Mouse (Mus musculus): Measurements from ENCODE around the gene Olfr615. TPM values are rescaled to one million over a fixed set of nuclear protein-coding genes. Genes with fewer than 3 reads are reported as not detected.

The Olfr615 gene
- polyA plus RNA-seq (2017; shearing (Covaris generic)), result not detected

GRCm38 (mm10) chr7:103555779-103556178, at the start of gene Olfr615:
Gene Olfr615, plus strand, starts transcription at chr7:103556079.

DNA sequence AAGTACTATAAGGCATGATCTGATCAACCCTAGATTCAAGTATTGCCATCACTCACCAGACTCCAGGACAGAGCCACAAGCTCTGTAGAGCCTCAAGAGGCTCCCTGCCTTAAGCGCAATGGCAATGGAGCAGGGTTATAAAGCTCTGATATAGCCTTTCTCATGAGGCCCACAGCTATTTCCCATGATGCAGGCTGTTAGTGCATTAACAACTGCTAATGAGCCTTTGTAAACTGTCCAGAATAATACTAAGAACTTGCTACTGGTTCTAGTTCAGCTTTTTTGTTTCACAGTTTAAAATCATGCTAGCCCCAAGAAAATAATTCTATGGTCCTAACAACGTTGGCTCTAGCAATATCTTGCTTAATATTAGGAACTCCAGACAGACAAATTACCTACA, 43.9 kb upstream of the Olfr615 start, which contains the start of gene Olfr610:
Gene Olfr610, minus strand, starts transcription at position 101 of the 400 bp plus-strand sequence.

DNA sequence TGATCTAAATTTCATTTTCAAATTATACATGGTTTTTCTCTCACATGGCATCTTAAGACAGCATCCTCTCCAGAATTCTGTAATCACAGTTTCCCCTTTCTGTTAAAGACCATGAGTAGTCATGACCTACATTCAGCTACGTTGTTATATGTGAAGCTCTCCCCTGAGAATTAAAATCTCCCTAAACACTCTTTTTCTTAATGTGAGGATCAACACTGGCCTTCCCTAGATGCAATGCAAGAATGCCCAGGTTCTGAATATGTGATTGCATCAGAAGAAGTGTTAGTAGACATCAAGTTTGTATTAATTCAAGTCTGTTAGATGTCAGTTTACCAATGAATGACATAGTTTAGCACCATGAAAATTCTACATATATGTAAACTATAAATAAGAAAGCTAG, 35.1 kb upstream of the Olfr615 start, which contains the start of gene Olfr611:
Gene Olfr611, minus strand, starts transcription at position 101 of the 400 bp plus-strand sequence.

GRCm38 (mm10) chr7:103542617-103543016, 13.3 kb upstream of the Olfr615 start, which contains the start of gene Olfr612:
Gene Olfr612, minus strand, starts transcription at chr7:103542717.

DNA sequence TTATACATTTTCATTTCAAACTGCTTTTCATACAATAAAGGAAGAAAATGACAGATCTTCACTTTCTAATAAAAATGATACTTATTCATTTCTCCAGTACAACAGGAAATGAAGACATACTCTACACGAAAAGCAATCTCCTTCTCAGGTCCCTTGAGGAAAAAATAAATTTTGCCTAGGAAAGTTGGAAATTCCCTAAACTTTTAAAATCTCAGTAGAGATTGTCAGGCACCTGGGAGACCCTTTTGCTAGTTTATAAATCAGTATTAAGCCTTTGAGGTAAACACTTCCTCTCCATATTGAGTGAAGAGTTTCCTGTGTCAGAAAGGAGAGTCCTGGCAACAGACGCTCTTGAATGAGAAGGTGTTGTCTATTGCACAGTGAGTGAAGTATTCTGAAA, 8.1 kb upstream of the Olfr615 start, which contains the start of gene Olfr613:
Gene Olfr613, plus strand, starts transcription at position 301 of the 400 bp plus-strand sequence.

DNA sequence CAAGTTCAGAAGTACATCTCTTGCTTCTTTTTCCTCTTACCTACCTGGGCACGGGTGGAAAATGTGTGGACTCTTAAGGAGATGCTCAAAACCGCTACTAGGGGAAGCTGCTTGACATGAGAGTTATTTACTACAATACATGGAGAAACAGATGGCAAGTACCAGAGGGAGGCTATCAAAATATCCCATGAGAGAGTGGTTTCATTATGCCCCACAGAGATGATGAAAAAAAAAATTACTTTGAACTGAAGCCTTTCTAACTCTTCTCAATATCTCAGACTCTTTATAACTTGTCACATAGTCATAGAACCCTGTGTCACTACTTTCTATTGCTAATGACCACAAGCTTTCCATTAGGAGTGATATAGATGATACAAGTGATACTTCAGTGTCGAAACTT, 13.2 kb downstream of the Olfr615 start, which contains the start of gene Olfr616:
Gene Olfr616, minus strand, starts transcription at position 101 of the 400 bp plus-strand sequence.

DNA sequence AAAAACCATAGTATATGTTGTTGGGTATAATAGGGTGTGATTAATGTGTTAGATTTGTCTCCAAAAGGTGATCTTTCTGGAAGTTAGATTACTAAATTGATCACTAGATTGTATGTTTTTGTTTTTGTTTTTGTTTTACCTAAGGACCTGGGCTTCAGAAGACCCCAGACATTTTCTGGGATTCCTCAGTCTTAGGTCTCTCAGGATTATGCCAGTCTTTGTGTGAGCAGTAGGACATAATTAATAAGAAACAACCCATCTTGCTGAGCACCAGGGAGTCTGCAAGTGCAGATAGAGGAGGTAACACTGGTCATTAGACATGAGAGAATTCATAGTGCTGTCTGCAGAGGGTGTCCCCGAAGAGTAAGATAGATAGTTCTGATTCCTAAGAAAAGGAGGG, 16.9 kb downstream of the Olfr615 start, which contains the start of gene Olfr617:
Gene Olfr617, plus strand, starts transcription at position 301 of the 400 bp plus-strand sequence.

DNA sequence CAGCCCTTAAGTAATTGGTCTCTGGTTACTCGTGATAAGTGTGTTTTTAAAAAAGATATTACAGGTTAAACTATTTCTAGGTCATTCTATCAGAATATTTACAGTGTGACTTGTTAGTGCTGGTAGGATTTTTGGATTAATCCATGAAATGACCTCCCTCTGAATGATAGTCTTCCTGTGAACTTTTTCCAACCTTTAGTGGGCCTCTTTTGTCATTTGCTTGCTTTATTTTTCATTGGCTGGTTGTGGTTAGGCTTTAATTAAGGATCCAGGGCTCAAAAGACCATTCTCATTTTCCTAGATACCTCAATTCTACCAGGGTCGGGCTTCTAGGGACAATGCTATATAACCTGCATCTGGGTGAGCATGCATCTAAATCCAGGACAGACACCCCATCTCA, 33.9 kb downstream of the Olfr615 start, which contains the start of gene Olfr618:
Gene Olfr618, plus strand, starts transcription at position 301 of the 400 bp plus-strand sequence.

DNA sequence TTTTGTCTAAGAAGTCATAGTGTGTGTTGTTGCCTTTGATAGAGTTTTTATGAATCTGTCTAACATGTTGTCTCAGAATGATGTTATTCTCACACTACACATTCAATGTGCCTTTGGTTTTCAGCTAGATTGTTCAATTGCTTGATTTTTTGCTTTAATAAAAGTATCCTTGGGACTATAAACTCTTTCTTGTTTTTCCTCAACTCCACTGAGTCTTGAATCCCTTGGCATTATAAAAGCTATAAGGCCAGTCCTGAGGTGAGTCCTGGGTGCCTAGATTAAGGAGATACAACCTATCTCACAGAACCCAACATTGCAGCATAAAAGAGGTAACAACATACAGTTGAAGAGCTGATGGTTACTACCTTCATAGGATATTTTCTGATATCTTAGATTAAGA, 44.4 kb downstream of the Olfr615 start, which contains the start of gene Olfr619:
Gene Olfr619, plus strand, starts transcription at position 301 of the 400 bp plus-strand sequence.

DNA sequence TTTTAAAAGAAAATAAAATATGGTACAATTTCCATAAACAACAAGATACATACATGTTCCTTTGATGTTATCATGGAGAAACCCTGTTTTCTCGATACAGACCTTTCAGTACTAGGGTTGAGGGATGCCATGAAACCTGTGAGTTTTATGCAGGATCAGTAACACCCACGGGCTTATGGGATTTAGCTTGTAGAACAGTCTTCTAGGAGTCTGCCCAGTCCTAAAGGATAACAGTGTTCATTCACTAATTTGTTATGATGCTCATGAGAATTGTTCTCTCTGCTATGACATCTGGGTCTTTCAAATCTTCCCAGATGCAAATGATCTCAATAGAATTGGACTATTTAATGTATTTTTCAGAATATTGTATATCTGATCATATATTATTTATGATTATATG, 56.6 kb downstream of the Olfr615 start, which contains the start of gene Olfr620:
Gene Olfr620, minus strand, starts transcription at position 101 of the 400 bp plus-strand sequence.

Other genes starting within 250 kb of the Olfr615 start
- 0.11 TPM for gene Olfr597, start 239.8 kb upstream of the Olfr615 start, polyA plus RNA-seq (2017; shearing (Covaris generic))
- not detected for gene Olfr598, start 232.5 kb upstream of the Olfr615 start, polyA plus RNA-seq (2017; shearing (Covaris generic))
- gene Olfr599, start 220.2 kb upstream of the Olfr615 start, polyA plus RNA-seq (2017; shearing (Covaris generic)), result not detected
- 0.19 TPM for gene Olfr600, start 206.4 kb upstream of the Olfr615 start, polyA plus RNA-seq (2017; shearing (Covaris generic))
- gene Olfr601, start 193.4 kb upstream of the Olfr615 start, polyA plus RNA-seq (2017; shearing (Covaris generic)), result 0.16 TPM
- not detected for gene Olfr603, start 169.9 kb upstream of the Olfr615 start, polyA plus RNA-seq (2017; shearing (Covaris generic))
- gene Usp17lc, start 141.0 kb upstream of the Olfr615 start, polyA plus RNA-seq (2017; shearing (Covaris generic)), result not detected
- not detected for gene Olfr605, start 110.6 kb upstream of the Olfr615 start, polyA plus RNA-seq (2017; shearing (Covaris generic))
- not detected for gene Olfr606, start 107.0 kb upstream of the Olfr615 start, polyA plus RNA-seq (2017; shearing (Covaris generic))
- 0.07 TPM for gene Olfr607, start 91.9 kb upstream of the Olfr615 start, polyA plus RNA-seq (2017; shearing (Covaris generic))
- not detected for gene Olfr608, start 86.2 kb upstream of the Olfr615 start, polyA plus RNA-seq (2017; shearing (Covaris generic))
- gene Olfr609, start 58.0 kb upstream of the Olfr615 start, polyA plus RNA-seq (2017; shearing (Covaris generic)), result not detected
- gene Olfr610, start 44.0 kb upstream of the Olfr615 start, polyA plus RNA-seq (2017; shearing (Covaris generic)), result not detected
- gene Olfr611, start 35.2 kb upstream of the Olfr615 start, polyA plus RNA-seq (2017; shearing (Covaris generic)), result not detected
- not detected for gene Olfr612, start 13.4 kb upstream of the Olfr615 start, polyA plus RNA-seq (2017; shearing (Covaris generic))
- not detected for gene Olfr613, start 8.0 kb upstream of the Olfr615 start, polyA plus RNA-seq (2017; shearing (Covaris generic))
- not detected for gene Olfr616, start 13.1 kb downstream of the Olfr615 start, polyA plus RNA-seq (2017; shearing (Covaris generic))
- gene Olfr617, start 17.0 kb downstream of the Olfr615 start, polyA plus RNA-seq (2017; shearing (Covaris generic)), result not detected
- gene Olfr618, start 34.0 kb downstream of the Olfr615 start, polyA plus RNA-seq (2017; shearing (Covaris generic)), result not detected
- not detected for gene Olfr619, start 44.5 kb downstream of the Olfr615 start, polyA plus RNA-seq (2017; shearing (Covaris generic))
- gene Olfr620, start 56.5 kb downstream of the Olfr615 start, polyA plus RNA-seq (2017; shearing (Covaris generic)), result 0.11 TPM
- gene Olfr622, start 86.6 kb downstream of the Olfr615 start, polyA plus RNA-seq (2017; shearing (Covaris generic)), result not detected
- gene Olfr623, start 107.6 kb downstream of the Olfr615 start, polyA plus RNA-seq (2017; shearing (Covaris generic)), result not detected
- gene Olfr624, start 115.1 kb downstream of the Olfr615 start, polyA plus RNA-seq (2017; shearing (Covaris generic)), result 0.02 TPM
- not detected for gene Olfr625-ps1, start 126.6 kb downstream of the Olfr615 start, polyA plus RNA-seq (2017; shearing (Covaris generic))
- gene Olfr243, start 158.6 kb downstream of the Olfr615 start, polyA plus RNA-seq (2017; shearing (Covaris generic)), result not detected
- not detected for gene Olfr628, start 174.3 kb downstream of the Olfr615 start, polyA plus RNA-seq (2017; shearing (Covaris generic))
- gene Olfr629, start 188.9 kb downstream of the Olfr615 start, polyA plus RNA-seq (2017; shearing (Covaris generic)), result not detected
- gene Olfr630, start 201.3 kb downstream of the Olfr615 start, polyA plus RNA-seq (2017; shearing (Covaris generic)), result not detected
- 0.08 TPM for gene Olfr69, start 215.5 kb downstream of the Olfr615 start, polyA plus RNA-seq (2017; shearing (Covaris generic))
- gene Olfr68, start 223.6 kb downstream of the Olfr615 start, polyA plus RNA-seq (2017; shearing (Covaris generic)), result not detected
- 0.05 TPM for gene Olfr67, start 235.7 kb downstream of the Olfr615 start, polyA plus RNA-seq (2017; shearing (Covaris generic))

All from CD4-positive, CD25-positive, alpha-beta regulatory T cell (primary cell).